Comparison of ENCODE assay signal across 13 mouse cellular contexts in genomic region chr11:46084568-46084967, GRCm38 (mm10). TPM values are rescaled to one million over a fixed set of nuclear protein-coding genes. Genes with fewer than 3 reads are reported as not detected.
DNase-seq lines count a peak whose midpoint lies in the region; ATAC-seq and TF ChIP-seq lines count a peak whose summit lies in the region.
"Had no signal": no experiment of that assay in that cellular context is flagged by ENCODE, and none has a peak within 500 bp of the region (broad histone marks: within the 10 kb centered on the region; RNA-seq: fewer than 3 reads in every experiment).

No protein-coding gene starts in this region.

- no peaks in the 10 kb centered on the region for H3K9me3 ChIP-seq in intestine, embryonic 16.5 days (ENCODE audit: control insufficient read depth, low read length)
- no peaks in the 10 kb centered on the region for H3K9me3 ChIP-seq in forebrain, embryonic 12.5 days
- H3K9me3 ChIP-seq: midbrain, embryonic 12.5 days; neural tube, embryonic 15.5 days had no signal

- H3K4me1 ChIP-seq in kidney, adult 2 months (ENCODE audit: control insufficient read depth, insufficient read depth, low read length), result no peaks in the 10 kb centered on the region; the same call in 1 of the 2 replicates
- H3K4me1 ChIP-seq in intestine, embryonic 16.5 days (ENCODE audit: control insufficient read depth, insufficient read depth, low read length), result peaks cover 6% of the 10 kb centered on the region
- H3K4me1 ChIP-seq in forebrain, embryonic 12.5 days, result no peaks in the 10 kb centered on the region
- H3K4me1 ChIP-seq: midbrain, embryonic 12.5 days; neural tube, embryonic 15.5 days had no signal

- H3K27me3 ChIP-seq in kidney, adult 2 months (replicated peaks; ENCODE audit: control insufficient read depth, insufficient read depth, low read length), result no peaks in the 10 kb centered on the region
- H3K27me3 ChIP-seq in intestine, embryonic 16.5 days (replicated peaks; ENCODE audit: control insufficient read depth, insufficient read depth, low read length), result no peaks in the 10 kb centered on the region
- no peaks in the 10 kb centered on the region for H3K27me3 ChIP-seq in forebrain, embryonic 12.5 days
- H3K27me3 ChIP-seq: midbrain, embryonic 12.5 days; neural tube, embryonic 15.5 days had no signal

- TF ChIP-seq CTCF in kidney, adult 2 months (conservative IDR thresholded peaks at IDR 0.05; ENCODE audit: insufficient read depth, insufficient read length, low read depth, low read length), result no peak

- no peak overlapping the region for H3K4me2 ChIP-seq in intestine, embryonic 16.5 days (ENCODE audit: low read depth, low read length)
- no peak overlapping the region for H3K4me2 ChIP-seq in forebrain, embryonic 12.5 days
- H3K4me2 ChIP-seq: midbrain, embryonic 12.5 days; neural tube, embryonic 15.5 days had no signal

- 61% methylated on average over 3 of the region's 3 CpGs for WGBS in kidney, adult 2 months
- 54% methylated on average over 3 of the region's 3 CpGs for WGBS in intestine, embryonic 16.5 days
- 85% methylated on average over 3 of the region's 3 CpGs for WGBS in forebrain, embryonic 12.5 days

- H3K9ac ChIP-seq in intestine, embryonic 16.5 days (ENCODE audit: low read depth, low read length), result no peak overlapping the region
- no peak overlapping the region for H3K9ac ChIP-seq in forebrain, embryonic 12.5 days
- H3K9ac ChIP-seq: midbrain, embryonic 12.5 days; neural tube, embryonic 15.5 days had no signal

- H3K4me3 ChIP-seq in kidney, adult 2 months (ENCODE audit: insufficient read depth, low read depth, low read length), result no peak overlapping the region
- no peak overlapping the region for H3K4me3 ChIP-seq in intestine, embryonic 16.5 days (ENCODE audit: low read length)
- H3K4me3 ChIP-seq in forebrain, embryonic 12.5 days (replicated peaks), result no peak overlapping the region
- H3K4me3 ChIP-seq: midbrain, embryonic 12.5 days; neural tube, embryonic 15.5 days had no signal

- no peak overlapping the region for H3K27ac ChIP-seq in kidney, adult 2 months (ENCODE audit: insufficient read depth, low read depth, low read length)
- peak overlapping the region; percentile 50 for H3K27ac ChIP-seq in intestine, embryonic 16.5 days (ENCODE audit: low read length)
- H3K27ac ChIP-seq in forebrain, embryonic 12.5 days, result no peak overlapping the region
- H3K27ac ChIP-seq: midbrain, embryonic 12.5 days; neural tube, embryonic 15.5 days had no signal

- TF ChIP-seq POLR2A in kidney, adult 2 months (IDR thresholded peaks at IDR 0.05; ENCODE audit: low read depth, low read length), result no peak

- peak; percentile 44 for DNase-seq in kidney, adult 2 months
- DNase-seq in kidney, postnatal 14 days, result no peak
- peak; percentile 71 for DNase-seq in 3T3-L1 (ENCODE audit: low read depth, low spot score)
- DNase-seq in adipocyte (ENCODE audit: low spot score), result peak; percentile 93
- no peak for DNase-seq in right cerebral cortex, adult 2 months (ENCODE audit: low spot score in 2 of 2)
- DNase-seq: cerebellum, adult 9-10 months; gastrocnemius, postnatal 14 days; left cerebral cortex, postnatal 4 days; thymus, postnatal 14 days had no signal

- no peak for ATAC-seq in intestine, embryonic 16.5 days
- no peak for ATAC-seq in forebrain, embryonic 12.5 days (ENCODE audit: low FRiP score)

- H3K36me3 ChIP-seq in kidney, adult 2 months (ENCODE audit: control insufficient read depth, insufficient read depth, low read length), result no peaks in the 10 kb centered on the region
- no peaks in the 10 kb centered on the region for H3K36me3 ChIP-seq in intestine, embryonic 16.5 days (ENCODE audit: control insufficient read depth, insufficient read depth, low read length)
- no peaks in the 10 kb centered on the region for H3K36me3 ChIP-seq in forebrain, embryonic 12.5 days (replicated peaks)
- H3K36me3 ChIP-seq: midbrain, embryonic 12.5 days; neural tube, embryonic 15.5 days had no signal

RNA-seq across cellular contexts. Expression of gene Adam19, which starts 28.8 kb away (rescaled TPM):
- 2.9 and 3.6 TPM in 2 replicates for polyA plus RNA-seq in kidney, adult 2 months (2012; rRNA removed)
- polyA plus RNA-seq in intestine, embryonic 16.5 days (2015; fragmentation: Nextera tagmentation; extraction: Ambion mirVana), result 12.0 and 12.7 TPM in 2 replicates
- polyA plus RNA-seq in forebrain, embryonic 12.5 days (2016; fragmentation: Nextera tagmentation; extraction: Ambion mirVana), result 9.7 and 10.2 TPM in 2 replicates

RNA-seq across cellular contexts. Expression of gene Gm12166, which starts 32.4 kb away (rescaled TPM):
- 9.6 and 14.2 TPM in 2 replicates for polyA plus RNA-seq in kidney, adult 2 months (2012; rRNA removed)
- polyA plus RNA-seq in intestine, embryonic 16.5 days (2015; fragmentation: Nextera tagmentation; extraction: Ambion mirVana), result 5.5 and 5.8 TPM in 2 replicates
- polyA plus RNA-seq in forebrain, embryonic 12.5 days (2016; fragmentation: Nextera tagmentation; extraction: Ambion mirVana), result 3.1 and 3.2 TPM in 2 replicates

Comparison
In these comparisons a context has a peak if more than half of its experiments do, and no peak if none do; other contexts are left out.
1. DNase-seq: peak in kidney, adult 2 months (single experiment), 3T3-L1 (single experiment) and adipocyte (single experiment); none in kidney, postnatal 14 days (single experiment) and right cerebral cortex, adult 2 months (0 of 2).